Mouse (Mus musculus) ES-Bruce4 (cell line): ENCODE results near the gene Atg4c. TPM values are rescaled to one million over a fixed set of nuclear protein-coding genes. Genes with fewer than 3 reads are reported as not detected.

ENCODE experiments used
- H3K27ac ChIP-seq: 2 replicates; pipeline ENCODE4 v1.5.1; 2012; ENCODE audit warnings: low read length, inconsistent platforms; ENCODE audit not compliant: insufficient read depth
- H3K27me3 ChIP-seq: 2 replicates; pipeline ENCODE4 v1.6.1; 2012; ENCODE audit warnings: mild to moderate bottlenecking, low read length, inconsistent platforms; ENCODE audit not compliant: control insufficient read depth, poor library complexity, insufficient read depth, severe bottlenecking
- H3K36me3 ChIP-seq: 2 replicates; pipeline ENCODE4 v1.6.1; 2012; ENCODE audit warnings: inconsistent platforms, mild to moderate bottlenecking, low read length, moderate library complexity; ENCODE audit not compliant: control insufficient read depth, poor library complexity, insufficient read depth, severe bottlenecking
- H3K4me1 ChIP-seq: one replicate; pipeline ENCODE4 v1.8.1; 2011; ENCODE audit warnings: low read length; ENCODE audit not compliant: control insufficient read depth, insufficient read depth
- H3K4me3 ChIP-seq: 2 replicates; pipeline ENCODE4 v1.5.1; 2011; ENCODE audit warnings: low read depth, mild to moderate bottlenecking, low read length
- H3K9ac ChIP-seq: 2 replicates; pipeline ENCODE4 v1.6.1; 2012; ENCODE audit warnings: low read depth, mild to moderate bottlenecking, inconsistent platforms; ENCODE audit not compliant: poor library complexity, severe bottlenecking
- H3K9me3 ChIP-seq: replicated peaks from 2 replicates; pipeline ENCODE4 v1.6.1; 2012; ENCODE audit warnings: mild to moderate bottlenecking, low read length, inconsistent platforms; ENCODE audit not compliant: control insufficient read depth, poor library complexity, insufficient read depth, severe bottlenecking
- CTCF ChIP-seq: IDR thresholded peaks from one replicate; pipeline ENCODE4 v1.8.1; 2011; ENCODE audit warnings: low read depth, low read length
- EP300 ChIP-seq: IDR thresholded peaks from 2 replicates; pipeline ENCODE4 v1.6.1; 2011; ENCODE audit warnings: low read depth, low read length; ENCODE audit not compliant: insufficient read depth
- POLR2A ChIP-seq: IDR thresholded peaks from one replicate; pipeline ENCODE4 v1.8.1; 2011; ENCODE audit warnings: low read length; ENCODE audit not compliant: insufficient read depth
- polyA plus RNA-seq: library from polyadenylated mRNA; stranded (reverse); fragments of >200 nt; gene quantifications from 2 replicates; pipeline ENCODE4 v1.2.4, GENCODE M21; 2011; ENCODE audit warnings: low read depth; ENCODE audit not compliant: missing spikeins, insufficient read depth, insufficient read length

Gene Atg4c
- polyA plus RNA-seq, 1 experiment, result 16.5 TPM

DNA sequence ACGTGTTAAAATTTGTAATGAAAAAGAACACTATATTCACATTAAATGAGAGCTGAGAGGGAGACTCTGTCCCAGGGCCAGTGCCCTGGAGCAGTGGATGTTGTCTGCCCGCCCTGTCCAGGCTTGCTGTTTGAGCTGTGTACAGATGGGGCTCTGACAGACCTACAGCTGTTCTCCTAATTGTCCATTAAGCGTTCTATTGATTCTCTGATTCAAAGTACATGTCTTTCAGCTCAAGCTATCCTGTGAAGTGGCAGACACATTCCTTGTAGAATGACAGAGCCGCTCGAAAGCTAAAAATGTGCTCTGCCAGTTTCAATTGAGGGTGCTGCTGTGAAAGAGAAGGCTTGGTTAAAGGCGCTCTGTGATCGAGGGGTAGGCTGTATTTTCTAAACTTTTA, 80.2 kb downstream of the Atg4c start:
- no peaks in the 10 kb centered on the region for H3K4me1 ChIP-seq
- H3K27me3 ChIP-seq, result no peaks in the 10 kb centered on the region; the same call in 1 of the 2 replicates
- H3K9me3 ChIP-seq, result 0 out of 2 replicates have a peak, but pooled peaks cover 4% of the 10 kb centered on the region
- H3K27ac ChIP-seq, result no peak overlapping the region
- H3K36me3 ChIP-seq, result no peaks in the 10 kb centered on the region
- H3K9ac ChIP-seq, result no peak overlapping the region
- TF ChIP-seq CTCF (no peak), EP300 (no peak), POLR2A (no peak)
- no peak overlapping the region for H3K4me3 ChIP-seq

DNA sequence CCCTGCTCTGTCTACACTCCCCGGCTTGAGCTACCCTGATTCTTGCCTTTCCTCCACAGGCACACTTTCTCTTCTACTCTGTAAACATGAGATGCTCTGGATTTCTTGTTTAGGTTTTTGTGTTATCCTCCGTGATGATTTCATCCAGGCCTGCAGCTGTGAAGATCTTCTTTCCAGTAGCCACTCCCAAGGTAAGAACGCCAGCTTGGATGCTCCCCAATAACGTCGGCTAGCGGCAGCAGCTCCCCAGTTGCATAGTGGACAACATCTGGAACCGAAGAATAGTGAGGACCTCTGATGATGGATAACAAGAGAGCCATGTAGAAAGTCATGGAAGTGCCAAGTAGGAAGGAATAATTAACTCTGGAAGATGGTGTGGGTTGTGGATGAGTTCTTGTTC, 85.1 kb downstream of the Atg4c start:
- TF ChIP-seq EP300, result no peak
- TF ChIP-seq CTCF, result no peak
- no peak for TF ChIP-seq POLR2A
- no peak overlapping the region for H3K27ac ChIP-seq
- no peak overlapping the region for H3K4me3 ChIP-seq
- no peak overlapping the region for H3K9ac ChIP-seq
- no peaks in the 10 kb centered on the region for H3K9me3 ChIP-seq
- no peaks in the 10 kb centered on the region for H3K4me1 ChIP-seq
- H3K36me3 ChIP-seq, result no peaks in the 10 kb centered on the region
- no peaks in the 10 kb centered on the region for H3K27me3 ChIP-seq

DNA sequence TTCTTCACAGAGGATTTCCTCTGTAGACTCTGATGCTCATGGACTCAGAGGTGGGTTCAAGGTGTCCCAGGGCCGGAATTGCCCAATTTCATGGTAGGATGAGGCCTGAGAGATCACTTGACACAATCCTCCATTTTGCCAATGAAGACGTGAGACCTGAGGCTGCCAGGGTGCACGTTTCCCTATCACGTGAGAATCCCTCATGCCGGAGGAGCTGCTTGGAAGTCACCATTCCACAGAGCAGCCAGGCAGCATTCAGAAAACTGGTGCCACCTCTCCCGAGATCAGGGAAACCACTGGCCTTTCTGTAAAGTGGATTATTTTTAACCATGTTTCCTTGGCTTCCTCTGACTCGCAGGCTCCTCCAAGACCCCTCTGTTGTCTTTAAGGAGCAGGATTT, 88.0 kb downstream of the Atg4c start:
- Histone ChIP-seq H3K27ac (no peak overlapping the region), H3K4me1 (no peaks in the 10 kb centered on the region), H3K9ac (no peak overlapping the region), H3K9me3 (no peaks in the 10 kb centered on the region), H3K36me3 (no peaks in the 10 kb centered on the region), H3K4me3 (no peak overlapping the region), H3K27me3 (no peaks in the 10 kb centered on the region)
- no peak for TF ChIP-seq EP300
- TF ChIP-seq CTCF, result no peak
- no peak for TF ChIP-seq POLR2A

DNA sequence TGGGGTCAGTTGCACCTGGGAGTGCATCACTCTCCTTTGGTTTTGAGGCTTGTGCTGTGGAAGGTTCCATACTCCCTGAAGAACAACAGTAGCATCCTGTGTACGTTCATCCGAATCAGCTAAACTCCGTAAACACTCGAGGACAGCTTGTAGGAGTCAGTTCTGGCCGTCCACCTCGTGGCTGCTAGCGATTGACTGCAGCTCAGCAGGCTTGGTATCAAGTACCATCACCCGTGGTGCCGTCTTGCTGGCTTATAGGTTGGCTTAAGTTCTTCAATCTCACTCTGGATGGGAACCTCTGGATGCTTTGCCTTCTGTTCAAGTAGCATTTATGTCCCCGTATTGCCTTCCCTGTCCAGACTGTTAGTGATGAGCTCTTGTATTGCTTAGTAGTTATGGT, 95.6 kb downstream of the Atg4c start:
- Histone ChIP-seq H3K4me3 (no peak overlapping the region), H3K9me3 (no peaks in the 10 kb centered on the region), H3K27ac (no peak overlapping the region), H3K27me3 (no peaks in the 10 kb centered on the region), H3K4me1 (no peaks in the 10 kb centered on the region), H3K9ac (no peak overlapping the region), H3K36me3 (no peaks in the 10 kb centered on the region)
- TF ChIP-seq POLR2A, result no peak
- no peak for TF ChIP-seq CTCF
- TF ChIP-seq EP300, result no peak

DNA sequence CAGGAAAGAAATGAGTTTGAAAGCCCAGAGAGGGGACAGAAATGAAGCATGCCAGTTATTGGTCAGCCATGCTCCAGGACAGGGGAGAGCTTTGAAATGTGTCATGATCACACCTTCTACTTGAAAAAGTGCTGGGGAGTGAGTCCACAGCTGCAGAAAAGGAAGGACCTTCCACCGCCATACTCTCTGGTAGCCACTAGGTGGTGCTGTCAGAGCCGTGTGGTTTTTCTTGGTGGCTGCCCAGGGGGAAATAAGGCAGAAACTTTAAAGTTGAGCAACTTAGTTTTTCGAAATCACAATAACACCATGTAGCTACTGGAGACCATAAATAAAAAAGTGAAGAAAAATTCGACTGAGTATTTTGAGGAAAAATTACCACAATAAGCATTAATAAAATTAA, 104.9 kb downstream of the Atg4c start:
- H3K27me3 ChIP-seq, result no peaks in the 10 kb centered on the region
- no peak overlapping the region for H3K27ac ChIP-seq
- H3K36me3 ChIP-seq, result no peaks in the 10 kb centered on the region
- TF ChIP-seq EP300 (no peak), POLR2A (no peak), CTCF (peak; percentile 84)
- no peak overlapping the region for H3K9ac ChIP-seq
- no peak overlapping the region for H3K4me3 ChIP-seq
- no peaks in the 10 kb centered on the region for H3K4me1 ChIP-seq
- no peaks in the 10 kb centered on the region for H3K9me3 ChIP-seq

DNA sequence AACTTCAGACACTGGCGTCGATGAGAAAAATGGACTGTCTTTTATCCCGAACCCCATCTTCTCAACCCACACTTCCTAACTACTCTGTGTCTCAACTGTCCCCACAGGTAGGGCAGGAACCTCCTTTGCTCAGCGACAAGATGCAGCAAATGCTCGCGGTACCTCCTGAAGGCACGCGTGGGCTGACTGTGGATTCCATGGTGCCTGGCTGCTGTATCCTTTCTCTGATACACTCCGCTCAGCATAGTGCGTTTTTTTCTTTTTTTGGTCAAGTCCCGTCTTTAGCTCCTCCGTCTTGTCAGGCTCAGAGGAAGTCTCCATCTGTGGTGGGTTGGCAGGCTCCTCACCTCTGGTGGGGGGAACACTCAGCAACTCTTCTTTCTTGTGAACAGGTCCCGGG, 111.1 kb downstream of the Atg4c start:
- Histone ChIP-seq H3K27ac (no peak overlapping the region), H3K4me1 (no peaks in the 10 kb centered on the region), H3K4me3 (no peak overlapping the region), H3K9ac (no peak overlapping the region), H3K27me3 (no peaks in the 10 kb centered on the region), H3K36me3 (no peaks in the 10 kb centered on the region), H3K9me3 (no peaks in the 10 kb centered on the region)
- TF ChIP-seq CTCF, result no peak
- TF ChIP-seq EP300, result no peak
- TF ChIP-seq POLR2A, result no peak

Other genes starting within 250 kb of the Atg4c start
- not detected in 2 replicates for gene Angptl3, start 163.0 kb upstream of the Atg4c start, polyA plus RNA-seq
- 61.1 and 61.7 TPM in 2 replicates for gene Dock7, start 73.0 kb upstream of the Atg4c start, polyA plus RNA-seq
- not detected in 2 replicates for gene Gm12689, start 102.0 kb downstream of the Atg4c start, polyA plus RNA-seq